Mouse (Mus musculus) CH12.LX (cell line): ENCODE results near the gene Gpnmb. TPM values are rescaled to one million over a fixed set of nuclear protein-coding genes. Genes with fewer than 3 reads are reported as not detected.

Experiments used
- DNase-seq: peaks from one replicate; pipeline ENCODE4 v3.0.0-alpha.2; 2013; ENCODE audit errors: extremely low read depth
- H3K27ac ChIP-seq: 2 replicates; pipeline ENCODE4 v1.5.1; 2012; ENCODE audit warnings: low read depth, mild to moderate bottlenecking, control low read depth, moderate library complexity; ENCODE audit not compliant: insufficient read depth
- H3K27me3 ChIP-seq: replicated peaks from 2 replicates; pipeline ENCODE3; 2012; ENCODE audit warnings: inconsistent platforms
- H3K36me3 ChIP-seq, 2 experiments: replicated peaks in 1 of 2; 2 replicates each; pipeline versions ENCODE3 to v1.6.1; 2012; ENCODE audit warnings: inconsistent platforms in 1 of 2, low read length in 1 of 2, mild to moderate bottlenecking in 1 of 2, mixed read lengths in 1 of 2, moderate library complexity in 1 of 2; ENCODE audit not compliant: control insufficient read depth in 1 of 2, insufficient read depth in 1 of 2
- H3K4me1 ChIP-seq, 2 experiments: 2 replicates each; pipeline ENCODE4 v1.6.1; 2012; ENCODE audit warnings: inconsistent platforms in 1 of 2, moderate library complexity in 1 of 2; ENCODE audit not compliant: insufficient read depth in 2 of 2, control insufficient read depth in 1 of 2
- H3K4me2 ChIP-seq: 2 replicates; pipeline ENCODE4 v1.6.1; 2012; ENCODE audit warnings: low read depth, mild to moderate bottlenecking, control low read depth; ENCODE audit not compliant: poor library complexity, insufficient read depth, severe bottlenecking
- H3K4me3 ChIP-seq, 3 experiments: fragments of 150-350 bp in 1 of 3; sonication (generic) in 1 of 3; replicated peaks in 1 of 3; 2 replicates each; pipeline versions ENCODE3 to v1.5.1; 2011 to 2012; ENCODE audit warnings: low read depth in 2 of 3, low read length in 2 of 3, mild to moderate bottlenecking in 2 of 3, moderate library complexity in 2 of 3, control low read depth in 1 of 3, improper control_type of control experiment in 1 of 3, inconsistent platforms in 1 of 3, mixed read lengths in 1 of 3; ENCODE audit not compliant: poor library complexity in 1 of 3
- H3K79me2 ChIP-seq: replicated peaks from 2 replicates; pipeline ENCODE4 v1.6.1; 2012; ENCODE audit warnings: mild to moderate bottlenecking, moderate library complexity; ENCODE audit not compliant: control insufficient read depth, poor library complexity, insufficient read depth, severe bottlenecking; ENCODE audit errors: extremely low read depth
- H3K9ac ChIP-seq: 2 replicates; pipeline ENCODE4 v1.6.1; 2012; ENCODE audit warnings: low read depth, mild to moderate bottlenecking, control low read depth, moderate library complexity; ENCODE audit not compliant: insufficient read depth
- H3K9me3 ChIP-seq: replicated peaks from 2 replicates; pipeline ENCODE3; 2012; ENCODE audit warnings: low read length, inconsistent platforms, mixed read lengths
- CHD1 ChIP-seq: IDR thresholded peaks from 2 replicates; pipeline ENCODE4 v1.6.1; 2012; ENCODE audit warnings: low read depth, low read length, improper control_type of control experiment, inconsistent platforms
- CTCF ChIP-seq, 2 experiments: IDR thresholded peaks in 1 of 2; conservative IDR thresholded peaks in 1 of 2; 2 replicates each; pipeline ENCODE4 v1.5.1; 2011 to 2012; ENCODE audit warnings: low read depth in 2 of 2, low read length in 2 of 2, improper control_type of control experiment in 1 of 2, inconsistent platforms in 1 of 2, mild to moderate bottlenecking in 1 of 2, moderate library complexity in 1 of 2
- E2F4 ChIP-seq: IDR thresholded peaks from 2 replicates; pipeline ENCODE4 v1.6.1; 2011; ENCODE audit warnings: low read depth, low read length, improper control_type of control experiment; ENCODE audit not compliant: insufficient replicate concordance
- ELF1 ChIP-seq: IDR thresholded peaks from 2 replicates; pipeline ENCODE4 v1.6.1; 2014; ENCODE audit warnings: low read depth, mild to moderate bottlenecking, inconsistent platforms, low read length, improper control_type of control experiment
- EP300 ChIP-seq: IDR thresholded peaks from 2 replicates; pipeline ENCODE4 v1.6.1; 2011; ENCODE audit warnings: low read length, improper control_type of control experiment
- ETS1 ChIP-seq: conservative IDR thresholded peaks from 2 replicates; pipeline ENCODE4 v1.6.1; 2012; ENCODE audit warnings: low read depth, mild to moderate bottlenecking, inconsistent platforms, low read length, improper control_type of control experiment, moderate library complexity
- KAT2A ChIP-seq: IDR thresholded peaks from 2 replicates; pipeline ENCODE4 v1.6.1; 2012; ENCODE audit warnings: low read length, improper control_type of control experiment, inconsistent platforms; ENCODE audit not compliant: insufficient replicate concordance
- MAX ChIP-seq: IDR thresholded peaks from 2 replicates; pipeline ENCODE4 v1.6.1; 2011; ENCODE audit warnings: low read length, improper control_type of control experiment
- MYC ChIP-seq: IDR thresholded peaks from 2 replicates; pipeline ENCODE4 v1.6.1; 2011; ENCODE audit warnings: low read depth, mild to moderate bottlenecking, improper control_type of control experiment, low read length
- NELFE ChIP-seq: IDR thresholded peaks from 2 replicates; pipeline ENCODE4 v1.6.1; 2011; ENCODE audit warnings: low read depth, low read length, improper control_type of control experiment
- PAX5 ChIP-seq: IDR thresholded peaks from 2 replicates; pipeline ENCODE4 v1.6.1; 2012; ENCODE audit warnings: low read length, inconsistent platforms, mixed read lengths
- POLR2A ChIP-seq: IDR thresholded peaks from 2 replicates; pipeline ENCODE4 v1.6.1; 2011; ENCODE audit warnings: low read depth, mild to moderate bottlenecking, improper control_type of control experiment, low read length
- SMC3 ChIP-seq: IDR thresholded peaks from 2 replicates; pipeline ENCODE4 v1.6.1; 2011; ENCODE audit warnings: low read depth, low read length, improper control_type of control experiment
- TBP ChIP-seq: conservative IDR thresholded peaks from 2 replicates; pipeline ENCODE4 v1.6.1; 2011; ENCODE audit warnings: low read depth, low read length, improper control_type of control experiment
- USF2 ChIP-seq: conservative IDR thresholded peaks from 2 replicates; pipeline ENCODE4 v1.6.1; 2011; ENCODE audit warnings: low read depth, low read length, improper control_type of control experiment
- ZKSCAN1 ChIP-seq: IDR thresholded peaks from 2 replicates; pipeline ENCODE4 v1.6.1; 2012; ENCODE audit warnings: low read depth, inconsistent platforms, low read length, improper control_type of control experiment, borderline replicate concordance
- ZNF384 ChIP-seq: IDR thresholded peaks from 2 replicates; pipeline ENCODE4 v1.6.1; 2012; ENCODE audit warnings: low read depth, low read length, improper control_type of control experiment, inconsistent platforms
- dilution Hi-C: fragments of 300-500 bp; cut with MboI; formaldehyde crosslinking; loops from 2 replicates; pipeline ENCODE4 v1.14.3; 2020; ENCODE audit warnings: low sequenced_read_pairs; ENCODE audit not compliant: extremely low pct_unique_long_range_greater_than_20kb, extremely low pct_ligation_motif_present
- in situ Hi-C: fragments of 300-500 bp; cut with MboI; formaldehyde crosslinking; loops from 3 replicates; pipeline ENCODE4 v1.14.3; 2019; ENCODE audit warnings: low sequenced_read_pairs, low pct_ligation_motif_present, low pct_unique_long_range_greater_than_20kb, mixed read lengths
- polyA plus RNA-seq: library from polyadenylated mRNA; unstranded; fragments of >175 nt; gene quantifications from 2 replicates; pipeline ENCODE4 v1.2.1, GENCODE M21; 2012; ENCODE audit warnings: low read depth; ENCODE audit not compliant: insufficient read length
- total RNA-seq, 2 experiments: library from RNA; depleted of rRNA; stranded (reverse); fragments of 300-350 nt in 1 of 2; fragments of >200 nt in 1 of 2; gene quantifications; 2 replicates each; pipeline ENCODE4 v1.2.3; 2012 to 2014

Gene Gpnmb
- total and polyA plus RNA-seq, 3 experiments: 0.24 TPM; not detected in 2

DNA sequence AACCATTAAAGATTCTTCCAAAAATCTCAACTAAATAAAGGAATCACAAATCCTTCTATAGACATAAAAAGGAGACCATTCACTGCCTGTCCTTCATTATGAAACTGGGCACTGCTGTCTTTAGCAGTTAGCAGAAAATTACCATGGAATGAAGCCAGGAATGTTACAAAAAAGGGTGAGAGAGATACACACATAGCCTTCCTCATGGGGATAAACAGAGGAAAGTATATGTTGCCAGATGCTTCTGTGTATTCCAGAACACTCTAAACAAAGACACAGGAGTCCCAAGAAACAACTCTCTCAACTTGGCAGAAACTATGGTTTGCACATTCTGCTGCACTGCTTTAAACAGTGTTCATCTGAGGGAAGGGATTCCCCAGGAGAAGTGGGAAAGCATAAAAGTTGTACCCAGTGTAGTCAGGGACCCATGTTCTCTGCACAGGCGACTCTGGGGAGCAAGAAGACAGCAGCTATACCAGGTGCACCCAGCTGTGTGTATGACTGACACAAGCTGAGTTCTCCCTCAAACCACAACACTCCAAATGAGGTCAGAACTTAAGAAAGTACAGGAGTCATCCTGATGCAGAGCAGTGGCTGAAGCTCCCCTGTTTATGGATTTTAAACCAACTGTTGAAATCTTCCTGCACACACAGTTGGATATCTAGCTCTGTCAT is 83.3 kb downstream of the Gpnmb start:
- dilution Hi-C loops: no loop called here
- TF ChIP-seq EP300: no peak
- TF ChIP-seq ETS1: peak; percentile 51
- Histone ChIP-seq H3K9ac (no peak overlapping the region), H3K4me3 (no peak overlapping the region), H3K79me2 (no peaks in the 10 kb centered on the region), H3K9me3 (no peaks in the 10 kb centered on the region), H3K27me3 (no peaks in the 10 kb centered on the region), H3K27ac (no peak overlapping the region), H3K4me1 (peaks cover 13 to 57% of the 10 kb centered on the region in 2 experiments), H3K4me2 (no peak overlapping the region), H3K36me3 (peaks cover 3 to 34% of the 10 kb centered on the region in 2 experiments)
- in situ Hi-C loops: no loop called here
- peak; percentile 29 for DNase-seq

DNA sequence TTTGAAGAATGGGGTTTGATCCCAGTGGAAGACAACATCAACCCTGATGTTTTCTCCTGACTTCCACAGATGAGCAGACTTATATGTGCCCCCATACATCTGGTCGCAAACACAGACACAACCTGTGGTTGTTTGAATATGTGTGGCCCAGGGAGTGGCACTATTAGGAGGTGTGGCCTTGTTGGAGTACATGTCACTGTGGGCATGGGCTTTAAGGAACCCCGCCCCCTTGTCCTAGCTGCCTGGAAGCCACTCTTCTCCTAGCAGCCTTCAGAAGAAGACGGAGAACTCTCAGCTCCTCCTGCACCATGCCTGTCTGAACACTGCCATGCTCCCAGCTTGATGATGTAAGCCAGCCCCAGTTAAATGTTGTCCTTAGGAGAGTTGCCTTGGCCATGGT is 84.0 kb downstream of the Gpnmb start:
- no peak for DNase-seq
- Histone ChIP-seq H3K27me3 (no peaks in the 10 kb centered on the region), H3K27ac (no peak overlapping the region), H3K79me2 (no peaks in the 10 kb centered on the region), H3K4me2 (no peak overlapping the region), H3K4me1 (peaks cover 11 to 51% of the 10 kb centered on the region in 2 experiments), H3K36me3 (peaks cover 5 to 35% of the 10 kb centered on the region in 2 experiments), H3K4me3 (no peak overlapping the region), H3K9me3 (no peaks in the 10 kb centered on the region), H3K9ac (no peak overlapping the region)
- dilution Hi-C loops: no loop called here
- in situ Hi-C loops: no loop called here
- no peak for TF ChIP-seq POLR2A
- no peak for TF ChIP-seq NELFE
- TF ChIP-seq ZKSCAN1: no peak
- no peak for TF ChIP-seq PAX5
- TF ChIP-seq KAT2A: no peak
- TF ChIP-seq TBP: no peak
- TF ChIP-seq CHD1: no peak
- TF ChIP-seq E2F4: no peak
- no peak for TF ChIP-seq EP300
- TF ChIP-seq ETS1: no peak
- TF ChIP-seq MAX: no peak
- TF ChIP-seq CTCF (conservative IDR thresholded peaks at IDR 0.05 in 1 of 2, IDR thresholded peaks at IDR 0.05 in 1 of 2; ENCODE audit: low read depth in 2 of 2, low read length in 2 of 2): no peak
- TF ChIP-seq USF2: no peak
- no peak for TF ChIP-seq ZNF384
- TF ChIP-seq ELF1: no peak
- TF ChIP-seq SMC3: no peak
- no peak for TF ChIP-seq MYC

Other genes starting within 250 kb of the Gpnmb start
- gene Tmem176a, start 195.6 kb upstream of the Gpnmb start, total RNA-seq (2012; rRNA removed): 24.9 and 27.2 TPM in 2 replicates
- gene Tmem176a, start 195.6 kb upstream of the Gpnmb start, total RNA-seq (2014; rRNA removed): 30.0 and 34.6 TPM in 2 replicates
- 49.8 and 58.0 TPM in 2 replicates for gene Tmem176a, start 195.6 kb upstream of the Gpnmb start, polyA plus RNA-seq
- 39.4 and 43.3 TPM in 2 replicates for gene Tmem176b, start 195.1 kb upstream of the Gpnmb start, total RNA-seq (2012; rRNA removed)
- 82.2 and 89.8 TPM in 2 replicates for gene Tmem176b, start 195.1 kb upstream of the Gpnmb start, total RNA-seq (2014; rRNA removed)
- gene Tmem176b, start 195.1 kb upstream of the Gpnmb start, polyA plus RNA-seq: 159 and 162 TPM in 2 replicates
- gene Aoc1, start 163.7 kb upstream of the Gpnmb start, total RNA-seq (2012; rRNA removed): 0.13 TPM in 1 of 2 replicates, not detected in the other
- 0.19 and 0.24 TPM in 2 replicates for gene Aoc1, start 163.7 kb upstream of the Gpnmb start, total RNA-seq (2014; rRNA removed)
- gene Aoc1, start 163.7 kb upstream of the Gpnmb start, polyA plus RNA-seq: 0.15 and 0.21 TPM in 2 replicates
- gene 1600015I10Rik, start 106.7 kb upstream of the Gpnmb start, total RNA-seq (2012; rRNA removed): not detected in 2 replicates
- not detected in 2 replicates for gene 1600015I10Rik, start 106.7 kb upstream of the Gpnmb start, total RNA-seq (2014; rRNA removed)
- not detected in 2 replicates for gene 1600015I10Rik, start 106.7 kb upstream of the Gpnmb start, polyA plus RNA-seq
- gene Doxl2, start 61.6 kb upstream of the Gpnmb start, total RNA-seq (2012; rRNA removed): not detected in 2 replicates
- gene Doxl2, start 61.6 kb upstream of the Gpnmb start, total RNA-seq (2014; rRNA removed): not detected in 2 replicates
- not detected in 2 replicates for gene Doxl2, start 61.6 kb upstream of the Gpnmb start, polyA plus RNA-seq
- not detected in 2 replicates for gene Svs1, start 49.7 kb upstream of the Gpnmb start, total RNA-seq (2012; rRNA removed)
- not detected in 2 replicates for gene Svs1, start 49.7 kb upstream of the Gpnmb start, total RNA-seq (2014; rRNA removed)
- gene Svs1, start 49.7 kb upstream of the Gpnmb start, polyA plus RNA-seq: not detected in 2 replicates
- gene Malsu1, start 37.2 kb downstream of the Gpnmb start, total RNA-seq (2012; rRNA removed): 35.4 and 39.0 TPM in 2 replicates
- gene Malsu1, start 37.2 kb downstream of the Gpnmb start, total RNA-seq (2014; rRNA removed): 57.1 and 59.6 TPM in 2 replicates
- gene Malsu1, start 37.2 kb downstream of the Gpnmb start, polyA plus RNA-seq: 73.5 and 78.7 TPM in 2 replicates
- gene Igf2bp3, start 178.4 kb downstream of the Gpnmb start, total RNA-seq (2012; rRNA removed): 18.4 TPM in 2 replicates
- 35.6 and 39.1 TPM in 2 replicates for gene Igf2bp3, start 178.4 kb downstream of the Gpnmb start, total RNA-seq (2014; rRNA removed)
- 22.0 and 23.1 TPM in 2 replicates for gene Igf2bp3, start 178.4 kb downstream of the Gpnmb start, polyA plus RNA-seq
- gene Tra2a, start 227.5 kb downstream of the Gpnmb start, total RNA-seq (2012; rRNA removed): 55.4 and 78.8 TPM in 2 replicates
- gene Tra2a, start 227.5 kb downstream of the Gpnmb start, total RNA-seq (2014; rRNA removed): 120 and 142 TPM in 2 replicates
- gene Tra2a, start 227.5 kb downstream of the Gpnmb start, polyA plus RNA-seq: 95.1 and 103 TPM in 2 replicates